Mouse (Mus musculus) ovary, postnatal 10 days (tissue): ENCODE data around the gene Gm49711.
"Not testable (repeated sequence)": the region's sequence is repeated elsewhere in the genome, so short reads cannot be mapped to it uniquely, and the experiment has no call there.

Source experiments
- DNase-seq: peaks from one replicate; pipeline ENCODE4 v3.0.0; 2022; ENCODE audit warnings: low spot score

Gene Gm49711

GRCm38 (mm10) chr16:92062832-92063231 is 4.7 kb downstream of the Gm49711 start:
- no peak for DNase-seq

GRCm38 (mm10) chr16:92064801-92065200 is 6.7 kb downstream of the Gm49711 start:
- DNase-seq: no peak

- no peak for DNase-seq
Observed at GRCm38 (mm10) chr16:92070338-92070737, 12.2 kb downstream of the Gm49711 start.

GRCm38 (mm10) chr16:92076797-92077196 is 18.7 kb downstream of the Gm49711 start:
- no peak for DNase-seq

GRCm38 (mm10) chr16:92083771-92084453 is 25.8 kb downstream of the Gm49711 start:
- no peak for DNase-seq

- no peak for DNase-seq
Observed at GRCm38 (mm10) chr16:92089225-92089624, 31.1 kb downstream of the Gm49711 start.

GRCm38 (mm10) chr16:92091876-92092275 is 33.8 kb downstream of the Gm49711 start:
- no peak for DNase-seq

GRCm38 (mm10) chr16:92098351-92099051 is 40.4 kb downstream of the Gm49711 start:
- no peak for DNase-seq

- DNase-seq: no peak
Observed at GRCm38 (mm10) chr16:92099598-92099997, 41.5 kb downstream of the Gm49711 start.

GRCm38 (mm10) chr16:92100111-92100510 is 42.0 kb downstream of the Gm49711 start:
- DNase-seq: no peak

- DNase-seq: no peak
Observed at GRCm38 (mm10) chr16:92102115-92102514, 44.0 kb downstream of the Gm49711 start.

- not testable (repeated sequence) for DNase-seq
Observed at GRCm38 (mm10) chr16:92102931-92103330, 44.8 kb downstream of the Gm49711 start.

GRCm38 (mm10) chr16:92103572-92104331 is 45.6 kb downstream of the Gm49711 start:
- no peak for DNase-seq

- no peak for DNase-seq
Observed at GRCm38 (mm10) chr16:92104332-92104590, 46.1 kb downstream of the Gm49711 start.

- no peak for DNase-seq
Observed at GRCm38 (mm10) chr16:92104951-92105350, 46.8 kb downstream of the Gm49711 start.

- DNase-seq: no peak
Observed at GRCm38 (mm10) chr16:92105631-92106030, 47.5 kb downstream of the Gm49711 start.

GRCm38 (mm10) chr16:92107346-92107745 is 49.2 kb downstream of the Gm49711 start:
- DNase-seq: no peak

GRCm38 (mm10) chr16:92114706-92115241 is 56.7 kb downstream of the Gm49711 start:
- no peak for DNase-seq

GRCm38 (mm10) chr16:92115611-92116421 is 57.7 kb downstream of the Gm49711 start:
- no peak for DNase-seq

GRCm38 (mm10) chr16:92117337-92118209 is 59.5 kb downstream of the Gm49711 start:
- no peak for DNase-seq

- DNase-seq: no peak
Observed at GRCm38 (mm10) chr16:92119013-92119515, 60.9 kb downstream of the Gm49711 start.
